Mouse (Mus musculus): ENCODE results near the gene Dusp5.
"Not testable (repeated sequence)": the region's sequence is repeated elsewhere in the genome, so short reads cannot be mapped to it uniquely, and the experiment has no call there.

The Dusp5 gene

DNA sequence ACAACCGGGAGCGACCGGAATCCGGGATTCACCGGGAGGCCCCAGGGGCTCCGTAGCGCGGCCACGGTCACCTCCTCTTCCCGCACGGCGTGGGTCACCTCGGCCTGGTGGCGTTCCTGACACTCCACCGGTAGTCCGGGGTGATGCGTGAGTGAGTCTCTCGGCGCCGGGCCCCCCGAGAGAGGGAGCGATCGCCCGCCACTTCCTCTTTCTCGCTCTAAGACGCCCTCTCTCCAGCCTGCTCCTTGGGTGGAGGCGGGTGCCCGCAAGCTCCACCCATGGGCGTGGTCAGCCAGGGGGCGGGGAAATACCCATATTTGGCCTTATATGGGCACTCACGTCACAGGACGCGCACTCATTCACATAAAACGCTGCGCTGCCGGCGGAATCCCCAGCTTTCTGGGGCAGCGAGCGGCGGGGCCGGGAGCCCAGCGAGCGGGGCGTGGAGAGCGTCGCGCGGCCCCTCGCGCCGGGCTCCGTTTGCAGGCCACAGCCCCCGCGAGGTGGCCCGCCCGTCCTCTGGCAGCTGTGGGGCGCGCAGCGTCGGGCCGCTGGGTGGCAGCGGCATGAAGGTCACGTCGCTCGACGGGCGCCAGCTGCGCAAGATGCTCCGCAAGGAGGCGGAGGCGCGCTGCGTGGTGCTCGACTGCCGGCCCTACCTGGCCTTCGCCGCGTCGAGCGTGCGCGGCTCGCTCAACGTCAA is at the start of gene Dusp5:
Dusp5 (plus strand) TSS at position 358 of the 703 bp plus-strand sequence.
- DNase-seq = peak; percentile 94

DNA sequence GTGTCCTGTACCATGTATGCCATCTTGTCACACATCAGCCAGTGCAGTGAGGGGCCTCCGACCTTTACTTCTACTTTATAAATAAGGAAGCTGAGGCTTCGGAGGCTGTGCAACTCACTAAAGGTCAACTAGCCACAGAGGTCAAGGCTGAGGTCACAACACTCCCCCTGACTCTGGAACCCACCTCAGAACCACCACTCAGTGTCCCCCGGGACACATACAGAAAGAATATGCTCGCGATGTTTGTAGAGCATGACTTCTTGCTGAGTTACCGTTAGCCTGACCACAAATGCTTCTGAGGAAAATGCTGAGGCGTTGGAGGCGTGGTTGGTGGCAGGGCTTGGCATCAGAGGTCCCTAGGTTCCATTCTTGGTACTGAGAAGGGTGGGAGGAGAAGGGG is 49.3 kb upstream of the Dusp5 start:
- DNase-seq = no peak

DNA sequence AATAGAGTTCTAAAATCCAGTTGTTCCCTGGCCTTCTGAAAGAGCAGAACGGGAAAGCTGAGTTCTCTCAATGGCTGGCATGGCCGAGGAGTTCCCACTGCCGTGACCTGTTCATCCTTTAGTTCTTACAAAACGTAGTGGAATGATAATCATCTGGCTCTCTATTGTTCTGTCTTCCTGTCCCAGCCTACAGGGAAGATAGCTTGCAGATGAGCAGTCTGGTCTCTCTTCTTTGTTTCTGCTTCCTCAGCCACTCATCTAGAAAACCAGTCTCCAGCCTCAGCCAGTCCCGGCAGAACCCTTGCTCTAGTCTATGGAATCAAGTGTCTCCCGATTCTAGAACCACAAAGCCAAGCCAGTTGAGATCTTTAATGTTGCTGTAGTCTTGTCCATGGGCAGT is 46.8 kb upstream of the Dusp5 start:
- no peak for DNase-seq

DNA sequence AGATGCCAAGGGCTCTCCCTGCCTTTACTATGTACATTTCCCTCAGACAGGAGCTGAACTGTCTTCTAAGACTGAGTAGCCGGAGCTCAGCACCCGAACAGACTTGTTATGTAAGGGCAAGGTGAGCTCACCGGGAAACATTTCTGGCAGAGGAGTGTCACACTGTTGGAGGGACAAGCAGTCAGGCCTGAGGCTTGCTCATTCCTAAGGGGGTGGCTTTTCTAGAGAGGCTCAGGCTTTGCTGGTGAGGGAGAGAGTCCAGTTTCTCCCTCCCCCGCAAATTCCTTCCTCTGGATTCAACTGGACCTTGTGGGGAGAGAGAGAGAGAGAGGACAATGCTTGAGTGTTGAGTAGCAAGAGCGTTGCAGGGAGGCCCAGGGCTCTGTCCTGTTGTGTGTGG is 46.4 kb upstream of the Dusp5 start:
- no peak for DNase-seq

DNA sequence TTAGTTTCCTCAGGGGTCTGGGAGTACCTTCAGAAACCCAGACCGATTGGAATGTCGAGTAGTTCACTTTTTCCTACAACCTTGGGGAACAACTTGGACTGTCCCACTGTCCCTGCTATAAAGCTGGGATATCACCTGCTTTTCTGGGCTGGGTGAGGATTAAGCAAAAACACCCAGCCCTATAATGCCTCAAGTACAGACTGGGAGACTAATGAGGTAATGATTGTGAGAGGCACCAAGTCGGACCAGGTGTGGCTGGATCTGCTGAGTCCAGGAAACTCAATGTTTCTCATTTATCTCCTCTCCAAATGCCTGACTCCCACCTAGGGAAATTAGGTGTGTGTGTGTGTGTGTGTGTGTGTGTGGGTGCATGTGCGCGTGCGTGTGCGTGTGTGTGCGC is 44.9 kb upstream of the Dusp5 start:
- no peak for DNase-seq

DNA sequence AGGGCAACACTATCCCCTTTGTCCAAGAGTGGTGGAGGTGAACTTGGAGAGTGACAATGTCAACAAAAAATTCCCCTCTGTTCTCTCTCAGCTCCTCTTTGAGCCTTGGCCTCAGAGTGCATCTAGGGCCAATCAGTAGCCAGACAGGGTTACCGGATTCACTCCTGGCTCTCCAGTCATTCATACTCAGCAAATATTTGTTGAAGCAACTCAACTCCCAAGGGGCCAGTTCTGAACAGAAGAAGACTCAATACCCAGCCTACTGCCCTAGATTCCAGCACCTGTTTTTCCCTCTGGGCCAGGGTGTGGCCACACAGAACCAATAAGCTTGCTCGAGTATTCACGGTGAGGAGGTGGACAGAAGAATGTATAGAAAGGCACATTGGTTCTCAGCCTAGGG is 44.0 kb upstream of the Dusp5 start:
- no peak for DNase-seq

DNA sequence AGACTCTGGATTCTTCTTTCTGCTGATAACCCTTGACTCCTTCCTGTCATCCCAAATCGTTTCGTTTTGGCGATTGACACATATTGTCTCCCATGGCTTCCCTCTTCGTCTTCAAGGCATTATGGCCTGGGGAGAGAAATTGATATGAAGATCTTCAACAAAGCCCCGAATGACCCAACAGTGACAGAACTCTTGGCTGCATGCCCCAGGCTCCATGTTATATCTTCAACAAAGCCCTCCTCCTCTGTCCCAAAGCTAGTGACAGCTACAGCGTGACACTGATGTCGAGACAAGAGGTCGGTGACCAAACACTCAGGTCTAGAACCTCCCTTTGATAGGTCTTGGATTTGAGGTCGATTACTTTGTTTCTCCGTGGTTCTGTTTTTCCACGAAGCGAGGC is 39.7 kb upstream of the Dusp5 start:
- no peak for DNase-seq

DNA sequence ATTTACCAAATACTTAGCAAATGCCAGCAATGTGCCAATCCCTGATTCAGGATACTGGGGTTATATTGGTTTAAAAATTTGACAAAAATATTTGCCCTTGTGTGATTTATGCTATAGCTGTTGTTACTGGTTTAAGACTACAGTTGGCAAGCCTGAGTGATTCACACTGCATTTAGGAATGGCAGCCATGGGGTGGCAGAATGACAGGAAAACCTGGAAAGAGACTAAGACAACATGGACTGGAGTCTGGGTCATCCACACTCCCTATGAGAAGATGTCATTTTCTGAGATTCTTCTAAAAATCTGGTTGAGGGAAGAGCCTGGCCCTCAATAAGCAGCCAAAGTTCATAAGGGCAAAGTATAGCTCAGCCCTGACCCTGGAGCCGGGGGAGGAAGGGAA is 39.0 kb upstream of the Dusp5 start:
- no peak for DNase-seq

DNA sequence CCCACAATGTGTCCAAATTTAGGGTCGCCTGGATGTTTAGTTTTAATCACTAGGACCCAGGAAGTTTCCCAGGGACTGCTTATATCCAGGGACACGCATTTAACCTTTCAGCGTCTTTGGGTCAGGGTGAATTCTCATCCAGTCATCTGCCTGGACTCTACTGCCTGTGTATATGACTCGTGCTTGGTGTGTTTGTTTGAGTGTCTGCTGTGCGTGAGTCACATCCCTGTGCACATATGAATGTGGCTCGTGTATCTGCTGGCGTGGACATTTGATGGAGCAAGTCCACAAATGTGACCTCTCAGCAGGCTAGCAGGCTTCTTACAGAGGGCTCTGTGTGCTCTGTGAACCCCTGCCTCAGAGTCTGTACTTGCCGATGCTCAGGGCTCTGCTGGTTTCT is 38.0 kb upstream of the Dusp5 start:
- DNase-seq = no peak

DNA sequence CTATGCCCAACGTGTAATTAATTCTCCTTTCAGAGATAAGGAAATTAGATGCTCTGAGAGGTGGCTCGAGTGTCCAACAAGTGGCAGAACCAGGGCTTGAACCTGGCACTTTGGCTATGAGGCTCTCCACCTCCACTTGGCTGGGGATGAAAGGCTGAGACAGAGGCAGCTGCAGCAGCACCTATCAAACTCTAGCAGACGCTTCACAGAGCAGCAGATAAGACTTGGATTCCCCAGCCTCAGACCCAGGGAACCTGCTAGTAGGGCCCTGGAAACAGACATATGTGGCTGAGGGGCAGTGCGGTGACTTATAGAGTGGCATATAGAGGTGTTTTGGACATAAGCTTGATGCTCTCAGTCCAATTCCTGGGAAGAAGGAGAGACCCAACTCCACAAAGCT is 36.4 kb upstream of the Dusp5 start:
- DNase-seq = no peak

DNA sequence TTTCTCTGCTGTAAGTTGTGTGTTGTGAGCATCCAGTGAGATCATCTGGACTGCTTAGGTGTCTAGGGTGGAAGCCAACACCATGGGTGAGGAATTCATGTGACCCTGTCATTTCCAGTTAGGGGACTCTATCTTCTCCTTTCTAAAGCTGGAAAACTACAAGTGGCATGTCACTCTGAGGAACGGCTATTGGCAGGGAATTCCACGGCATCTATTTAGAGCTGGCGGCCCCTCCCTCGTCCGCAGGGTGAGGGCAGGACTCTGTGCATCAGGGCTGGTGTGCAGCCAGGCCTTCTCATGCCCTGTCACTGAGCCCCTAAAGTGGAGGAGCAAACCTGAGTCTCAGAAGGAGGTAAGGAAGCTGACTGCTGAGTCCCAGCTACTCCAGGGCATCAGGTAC is 35.0 kb upstream of the Dusp5 start:
- DNase-seq = no peak

DNA sequence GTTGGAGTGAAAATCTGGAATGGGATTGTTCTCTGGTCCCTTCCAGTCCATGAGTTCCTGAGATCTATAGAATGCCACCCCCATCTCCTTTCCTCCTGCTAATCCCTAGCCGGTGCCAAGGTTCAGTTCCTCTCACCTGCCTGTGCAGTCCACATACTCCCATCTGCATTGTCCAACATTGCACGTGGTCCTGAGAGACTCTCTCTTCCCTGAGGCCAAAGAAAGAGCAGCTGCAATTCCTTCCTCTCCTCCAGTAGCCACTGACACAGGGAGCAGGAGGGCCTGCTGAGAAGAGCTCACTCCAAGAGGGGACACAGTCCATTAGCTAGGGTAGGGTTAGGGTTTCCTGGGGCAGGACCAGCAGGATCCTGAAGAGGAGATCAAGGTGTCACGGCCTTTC is 31.0 kb upstream of the Dusp5 start:
- no peak for DNase-seq

DNA sequence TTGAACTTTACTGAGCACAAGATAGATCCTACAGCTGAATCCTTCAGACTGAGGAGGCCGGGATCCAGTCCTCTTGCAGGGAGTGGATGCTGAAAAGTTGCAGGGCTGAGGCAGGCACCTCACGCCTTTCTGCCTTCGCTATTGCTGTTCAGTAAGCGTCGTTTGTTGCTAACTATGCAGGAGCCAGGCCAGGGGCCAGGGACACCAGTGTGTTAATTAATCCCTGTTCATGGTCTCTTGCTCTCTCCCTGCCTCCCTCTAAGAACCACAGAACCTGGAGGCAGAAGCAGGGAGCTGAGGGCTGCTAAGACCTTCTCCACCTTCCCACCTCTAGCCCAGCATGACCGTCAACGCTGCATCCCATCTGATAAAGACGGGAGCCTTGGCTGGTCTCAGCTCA is 29.9 kb upstream of the Dusp5 start:
- no peak for DNase-seq

DNA sequence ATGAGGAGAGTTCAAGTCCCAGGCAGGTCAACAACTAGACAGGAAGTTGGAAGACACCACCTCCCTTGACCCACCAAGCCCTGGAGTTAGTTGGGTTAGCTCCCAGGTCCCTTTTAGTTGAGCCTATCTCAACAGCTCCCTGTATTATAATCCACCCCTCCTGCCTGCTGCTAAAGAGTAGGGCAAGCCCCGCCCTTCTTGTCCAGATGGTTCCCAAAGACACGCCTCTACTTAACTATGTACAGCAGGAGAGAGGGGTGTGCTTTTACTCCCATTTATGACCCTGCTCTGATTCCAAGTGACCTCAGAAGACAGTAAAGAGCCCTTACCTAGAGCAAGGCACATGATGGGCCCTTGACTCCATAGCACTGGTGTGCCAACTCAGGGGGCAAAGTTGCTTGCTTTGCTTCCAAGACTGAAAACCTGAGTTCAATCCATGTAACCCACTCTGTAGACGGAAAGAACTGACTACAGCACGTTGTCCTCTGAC is 29.4 kb upstream of the Dusp5 start:
- no peak for DNase-seq

DNA sequence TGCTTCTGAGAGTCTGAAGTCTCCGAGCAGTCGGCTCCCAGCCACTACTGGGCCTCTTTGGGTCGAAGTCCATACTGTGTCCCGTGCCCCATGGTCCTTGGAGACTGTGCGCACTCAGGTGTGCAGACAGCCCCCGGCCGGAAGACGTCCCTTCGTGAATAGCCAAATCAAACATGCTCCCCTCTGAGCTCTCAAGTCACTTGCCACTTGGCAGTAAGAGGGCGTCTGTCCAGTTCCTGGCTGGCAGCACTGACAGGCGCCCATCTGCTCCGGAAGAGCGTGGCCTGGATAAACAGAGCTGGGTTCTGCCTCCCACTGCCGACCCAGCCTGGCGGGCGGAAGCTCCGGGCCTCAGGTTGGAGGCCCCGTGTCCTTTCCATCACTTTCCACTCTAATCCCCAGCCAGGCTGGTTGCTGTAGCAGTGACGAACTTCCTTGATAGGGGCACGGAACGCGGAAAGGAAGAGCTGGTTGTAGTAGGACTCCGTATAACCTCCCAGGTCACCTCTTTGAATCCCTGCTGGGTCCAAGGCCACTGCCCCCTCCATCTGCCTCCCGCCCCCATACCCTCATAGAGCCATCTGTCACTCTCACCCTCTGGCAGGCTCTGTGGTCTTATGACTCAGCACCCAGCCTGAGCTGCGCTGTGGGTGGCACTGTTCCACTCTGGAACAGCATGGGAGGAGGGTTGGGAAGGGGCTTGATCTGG is 28.5 kb upstream of the Dusp5 start:
- peak; percentile 23 for DNase-seq

DNA sequence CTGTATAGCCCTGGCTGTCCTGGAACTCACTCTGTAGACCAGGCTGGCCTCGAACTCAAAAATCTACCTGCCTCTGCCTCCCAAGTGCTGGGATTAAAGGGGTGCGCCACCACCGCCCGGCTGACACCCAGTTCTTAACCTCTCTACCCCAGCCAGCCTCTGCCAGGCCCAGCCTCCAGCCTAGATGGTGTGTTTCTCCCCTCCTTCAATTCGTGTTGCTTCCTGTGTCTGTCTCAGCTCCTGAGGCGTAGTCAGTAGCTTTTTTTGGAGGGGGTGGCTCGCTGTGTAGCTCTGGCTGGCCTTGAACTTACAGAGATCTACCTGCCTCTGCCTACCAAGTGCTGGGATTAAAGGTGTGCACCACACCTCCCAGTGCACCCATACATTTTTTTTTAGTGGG is 27.7 kb upstream of the Dusp5 start:
- not testable (repeated sequence) for DNase-seq

DNA sequence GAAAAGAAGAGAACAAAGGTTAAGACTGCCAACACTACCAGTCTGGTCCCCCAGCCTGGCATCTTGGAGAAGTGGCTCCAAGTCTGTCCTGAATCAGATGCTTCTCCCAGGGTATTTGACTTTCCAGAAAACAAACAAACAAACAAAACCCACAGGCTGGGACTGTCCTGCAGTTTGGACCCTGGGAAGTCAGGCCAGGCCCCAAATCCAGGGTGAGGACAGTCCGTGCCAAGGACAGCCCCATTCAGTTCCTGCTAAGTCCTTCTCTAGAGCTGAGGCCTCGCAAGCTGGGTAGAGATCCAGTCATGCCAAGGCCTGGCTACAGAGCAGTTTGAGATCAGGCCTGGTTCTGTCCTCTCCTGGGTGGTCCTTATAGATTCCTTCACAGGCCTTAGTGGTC is 27.1 kb upstream of the Dusp5 start:
- DNase-seq = no peak

DNA sequence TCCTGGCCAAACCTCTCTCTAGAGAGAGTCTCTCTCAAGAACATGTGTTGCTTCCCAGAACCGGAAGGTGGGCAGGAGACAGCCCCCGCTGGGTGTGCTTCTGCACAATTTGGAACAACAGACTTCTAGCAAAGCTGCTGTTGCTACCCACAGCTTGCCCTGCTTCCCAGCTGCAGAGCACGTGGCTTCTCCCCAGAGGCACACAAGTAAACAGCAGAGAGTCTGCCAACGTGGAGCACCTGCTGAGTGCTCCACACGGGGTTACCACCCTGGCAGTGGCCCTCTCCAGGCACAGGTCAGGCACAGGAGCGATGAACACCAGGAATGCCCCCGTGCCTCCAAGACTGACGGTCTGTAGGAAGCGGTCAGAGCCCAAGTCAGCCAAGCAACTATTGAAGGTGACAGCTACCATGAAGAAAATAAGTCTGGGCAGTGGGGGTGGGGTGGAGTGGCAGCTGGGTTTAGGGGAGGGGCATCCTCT is 26.0 kb upstream of the Dusp5 start:
- DNase-seq = peak; percentile 35

DNA sequence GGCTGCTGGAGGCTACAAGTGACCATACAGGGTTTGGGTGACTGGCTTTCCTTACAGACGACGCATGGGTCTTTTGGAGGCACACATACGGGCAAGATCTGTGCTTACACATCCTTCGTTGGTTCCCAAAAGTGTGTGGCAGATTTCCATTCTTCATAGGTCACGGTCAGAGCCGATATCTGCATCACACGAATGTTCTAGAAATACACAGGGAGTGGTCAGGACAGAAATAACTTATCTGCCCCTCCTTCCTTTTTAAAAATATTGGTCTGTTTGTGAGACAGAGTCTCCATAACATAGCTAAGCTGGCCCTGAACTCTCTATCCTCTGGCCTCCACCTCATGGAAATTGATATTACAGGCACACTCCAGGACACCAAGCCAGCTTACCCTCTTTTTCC is 24.7 kb upstream of the Dusp5 start:
- no peak for DNase-seq

DNA sequence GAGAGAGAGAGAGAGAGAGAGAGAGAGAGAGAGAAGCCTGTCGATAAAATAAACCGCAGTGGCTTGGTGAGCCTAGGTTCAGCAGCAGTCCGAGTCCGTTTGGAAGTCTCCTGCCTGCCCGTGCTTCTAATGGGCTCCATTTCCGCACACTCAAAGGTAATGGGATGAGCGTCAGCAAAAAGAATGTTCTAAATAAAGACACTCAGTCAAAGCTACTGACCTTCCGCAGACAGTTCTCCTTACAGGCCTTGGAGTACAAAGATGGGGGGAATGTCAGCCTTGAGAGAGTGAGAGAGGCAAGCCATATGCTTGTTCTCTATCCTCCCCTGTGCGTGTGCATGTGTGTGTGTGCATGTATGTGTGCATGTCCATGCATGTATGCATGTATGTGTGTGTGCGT is 23.2 kb upstream of the Dusp5 start:
- no peak for DNase-seq

DNA sequence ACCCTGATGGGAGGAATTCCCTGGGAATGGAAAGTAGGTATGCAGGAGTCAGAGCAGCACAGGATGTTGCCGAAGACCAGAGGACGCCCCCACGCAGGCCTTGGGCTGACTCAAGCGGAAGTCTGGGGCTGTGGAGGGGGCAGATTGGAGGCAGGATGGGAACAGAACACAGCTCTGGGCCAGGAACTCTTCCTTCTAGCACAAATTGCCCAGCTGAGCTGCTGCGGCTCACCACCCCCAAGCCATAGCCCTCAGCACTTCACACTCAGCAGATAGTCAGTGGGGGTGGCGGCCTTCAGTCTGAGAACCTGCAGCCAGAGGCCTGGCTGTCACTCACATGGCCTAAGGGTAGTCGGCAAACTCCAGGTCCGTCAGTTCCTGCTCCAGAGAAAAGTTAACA is 21.4 kb upstream of the Dusp5 start:
- no peak for DNase-seq

DNA sequence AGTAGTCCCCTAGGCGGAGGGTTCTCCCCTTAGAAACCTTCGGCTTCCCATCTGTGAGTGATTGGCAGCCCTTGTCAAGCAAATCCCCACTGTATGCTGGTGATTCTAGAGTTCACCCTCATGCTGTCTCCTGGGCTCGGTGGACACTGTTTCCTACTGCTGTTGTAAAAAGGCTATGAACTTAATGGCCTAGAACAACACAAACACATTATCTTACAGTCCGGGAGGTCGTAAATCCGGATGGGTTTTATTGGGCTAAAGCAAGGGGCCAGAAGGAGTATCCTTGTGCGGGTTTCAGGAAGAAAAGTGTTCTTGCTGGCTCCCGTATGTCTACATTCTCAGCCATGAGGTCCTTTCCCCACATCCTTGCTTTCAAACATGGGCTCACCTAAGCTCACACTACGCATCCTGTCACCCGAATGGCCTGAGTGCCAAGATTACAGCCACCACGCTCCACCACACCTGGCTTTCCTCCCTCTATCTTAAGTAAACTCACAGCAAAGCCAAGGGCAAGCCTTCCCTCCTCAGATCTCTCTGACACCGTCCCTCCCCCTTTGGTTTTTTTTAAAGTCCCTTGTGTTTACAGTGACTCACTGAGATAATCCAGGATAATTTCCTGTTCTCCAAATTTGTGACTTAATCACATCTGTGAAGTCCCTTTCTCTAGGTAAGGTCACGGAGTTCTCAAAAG is 17.5 kb upstream of the Dusp5 start:
- DNase-seq = no peak

DNA sequence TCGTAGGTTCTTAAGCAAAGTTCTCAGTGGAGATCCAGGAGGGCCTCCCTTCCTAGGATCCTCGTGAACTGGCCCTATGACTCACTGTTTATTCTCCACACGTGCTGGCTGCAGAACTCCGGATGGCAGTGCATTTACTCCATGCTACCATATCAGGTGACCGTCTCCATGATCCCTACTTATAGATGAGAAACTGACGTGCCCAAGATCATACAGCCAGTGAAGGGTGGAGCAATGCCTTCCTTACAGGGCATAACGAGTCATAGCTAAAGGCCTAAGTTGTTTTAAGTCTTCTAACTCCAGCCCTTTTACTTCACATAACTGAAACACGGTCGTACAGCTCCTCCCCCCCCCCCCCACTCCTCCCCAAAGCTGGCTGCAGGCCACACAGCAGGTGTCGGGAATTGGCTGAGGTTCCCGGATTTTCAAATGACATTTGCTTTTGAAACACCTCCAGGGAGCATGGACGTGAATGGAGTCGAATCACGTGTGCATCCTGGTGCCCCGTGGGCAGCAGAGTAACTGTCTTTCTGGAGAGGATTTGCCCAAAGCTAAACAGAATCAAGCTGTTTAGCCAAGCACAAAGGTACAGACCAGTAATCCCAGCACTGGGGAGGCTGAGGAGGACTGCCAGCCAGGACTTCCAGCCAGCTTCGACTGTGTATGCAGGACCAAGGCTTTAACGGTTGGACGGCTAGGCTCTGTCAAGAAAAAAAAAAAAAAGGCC is 11.4 kb upstream of the Dusp5 start:
- DNase-seq = no peak

Data from right cerebral cortex, postnatal 14 days (tissue).